Mouse (Mus musculus): Measurements from ENCODE around the gene Llcfc1. TPM values are rescaled to one million over a fixed set of nuclear protein-coding genes. Genes with fewer than 3 reads are reported as not detected.

Llcfc1 gene
- total and polyA plus RNA-seq, 2 experiments = not detected

DNA sequence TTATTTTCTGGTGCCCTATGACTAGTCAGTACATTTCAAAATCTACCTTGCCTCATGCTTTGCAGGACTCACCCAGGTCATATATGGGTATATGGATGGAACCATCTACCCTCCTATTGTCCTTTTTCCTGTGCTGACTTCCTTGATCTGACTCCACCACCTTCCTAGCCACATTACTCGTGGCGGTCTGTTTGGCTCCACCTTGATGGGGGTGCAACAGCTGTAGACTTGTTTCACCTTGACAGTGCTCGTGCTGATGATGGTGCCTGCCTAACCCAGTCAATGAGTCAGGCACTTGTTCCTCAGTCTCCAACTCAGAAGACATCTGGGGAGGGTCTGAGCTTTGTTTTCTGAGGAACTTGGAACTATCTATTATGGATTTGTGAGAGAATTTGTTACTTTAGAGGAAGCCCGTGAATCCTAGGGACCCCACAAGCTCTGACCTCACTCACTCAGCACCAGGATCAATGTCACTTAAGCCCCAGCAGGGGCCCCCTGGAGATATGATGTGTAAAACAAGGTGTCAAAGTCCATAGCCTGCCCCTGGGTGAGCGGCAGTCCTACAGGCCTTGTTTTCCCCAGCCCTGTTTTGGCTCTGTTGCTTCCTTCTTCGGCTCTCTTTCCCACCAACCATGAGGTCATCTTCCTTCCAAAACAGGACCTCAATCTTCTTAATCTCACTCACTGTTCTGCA lies 42.9 kb upstream of the Llcfc1 start:
- no peaks in the 10 kb centered on the region for H3K79me2 ChIP-seq (ENCODE audit: control insufficient read depth, insufficient read depth, low read length)
- no peak overlapping the region for H3K4me3 ChIP-seq (ENCODE audit: insufficient read depth, low read depth, low read length)
- H3K27me3 ChIP-seq (ENCODE audit: control insufficient read depth, insufficient read depth, low read length) = no peaks in the 10 kb centered on the region
- TF ChIP-seq CTCF (IDR thresholded peaks at IDR 0.05; ENCODE audit: low read depth, low read length) = no peak
- TF ChIP-seq POLR2A (IDR thresholded peaks at IDR 0.05; ENCODE audit: extremely low read depth, insufficient read depth, low read length) = no peak
- H3K4me1 ChIP-seq (ENCODE audit: control insufficient read depth, insufficient read depth, low read length) = no peaks in the 10 kb centered on the region
- H3K27ac ChIP-seq (replicated peaks; ENCODE audit: insufficient read depth, low read depth, low read length) = no peak overlapping the region
- 66% methylated on average over 6 of the region's 6 CpGs for WGBS
- DNase-seq (ENCODE audit: extremely low read depth, low read depth, low spot score) = no peak
- H3K36me3 ChIP-seq (ENCODE audit: control insufficient read depth, insufficient read depth, low read length) = no peaks in the 10 kb centered on the region
- H3K9ac ChIP-seq (ENCODE audit: low read depth, low read length) = no peak overlapping the region

DNA sequence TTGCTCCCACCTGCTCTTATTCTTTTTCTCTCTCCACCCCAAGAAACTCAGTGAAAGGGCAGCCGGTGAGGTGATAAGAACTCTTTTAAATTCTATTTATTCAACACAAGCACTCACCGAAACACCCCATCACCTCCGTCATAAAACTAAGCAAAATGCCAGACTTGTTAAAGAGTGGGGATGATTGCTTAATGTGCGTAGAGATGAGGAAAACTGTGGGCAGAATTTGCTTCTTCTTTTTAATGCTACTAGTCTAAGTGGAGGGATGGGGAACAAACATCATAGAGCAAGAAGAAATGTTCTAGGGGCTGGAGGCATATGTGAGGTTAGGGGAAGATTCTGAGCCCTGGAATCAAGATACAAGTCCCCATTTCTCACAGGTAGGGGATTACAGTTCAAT lies 41.5 kb upstream of the Llcfc1 start:
- 81% methylated on average over 4 of the region's 4 CpGs for WGBS
- no peaks in the 10 kb centered on the region for H3K27me3 ChIP-seq (ENCODE audit: control insufficient read depth, insufficient read depth, low read length)
- DNase-seq (ENCODE audit: extremely low read depth, low read depth, low spot score) = no peak
- no peak overlapping the region for H3K9ac ChIP-seq (ENCODE audit: low read depth, low read length)
- H3K27ac ChIP-seq (replicated peaks; ENCODE audit: insufficient read depth, low read depth, low read length) = no peak overlapping the region
- H3K4me1 ChIP-seq (ENCODE audit: control insufficient read depth, insufficient read depth, low read length) = no peaks in the 10 kb centered on the region
- no peaks in the 10 kb centered on the region for H3K36me3 ChIP-seq (ENCODE audit: control insufficient read depth, insufficient read depth, low read length)
- no peak overlapping the region for H3K4me3 ChIP-seq (ENCODE audit: insufficient read depth, low read depth, low read length)
- no peak for TF ChIP-seq CTCF (IDR thresholded peaks at IDR 0.05; ENCODE audit: low read depth, low read length)
- H3K79me2 ChIP-seq (ENCODE audit: control insufficient read depth, insufficient read depth, low read length) = no peaks in the 10 kb centered on the region

DNA sequence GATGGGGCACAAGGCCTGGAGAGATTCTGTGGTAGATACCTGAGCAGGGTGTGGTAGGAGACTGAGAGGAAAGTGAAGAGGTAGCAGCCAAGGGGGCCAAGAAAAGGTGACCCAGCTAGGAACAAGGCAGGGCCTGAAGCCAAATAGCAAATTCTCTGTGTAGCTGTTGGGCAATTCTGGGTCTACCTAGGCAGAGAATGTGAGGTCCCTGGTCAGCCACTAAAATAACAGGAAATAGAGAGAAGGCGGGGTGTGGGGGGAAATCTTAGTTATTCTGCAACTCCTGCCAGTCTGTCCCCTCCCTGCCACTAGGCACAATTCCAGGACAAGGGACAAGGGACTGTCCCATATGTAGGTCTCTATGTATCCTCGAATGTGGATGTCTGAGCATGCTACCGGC lies 41.0 kb upstream of the Llcfc1 start:
- no peak overlapping the region for H3K9ac ChIP-seq (ENCODE audit: low read depth, low read length)
- H3K27me3 ChIP-seq (ENCODE audit: control insufficient read depth, insufficient read depth, low read length) = no peaks in the 10 kb centered on the region
- H3K4me3 ChIP-seq (ENCODE audit: insufficient read depth, low read depth, low read length) = no peak overlapping the region
- no peaks in the 10 kb centered on the region for H3K79me2 ChIP-seq (ENCODE audit: control insufficient read depth, insufficient read depth, low read length)
- no peaks in the 10 kb centered on the region for H3K4me1 ChIP-seq (ENCODE audit: control insufficient read depth, insufficient read depth, low read length)
- no peaks in the 10 kb centered on the region for H3K36me3 ChIP-seq (ENCODE audit: control insufficient read depth, insufficient read depth, low read length)
- WGBS = 61% methylated on average over 3 of the region's 3 CpGs
- TF ChIP-seq POLR2A (IDR thresholded peaks at IDR 0.05; ENCODE audit: extremely low read depth, insufficient read depth, low read length) (no peak), CTCF (IDR thresholded peaks at IDR 0.05; ENCODE audit: low read depth, low read length) (no peak)
- H3K27ac ChIP-seq (replicated peaks; ENCODE audit: insufficient read depth, low read depth, low read length) = no peak overlapping the region
- no peak for DNase-seq (ENCODE audit: extremely low read depth, low read depth, low spot score)

DNA sequence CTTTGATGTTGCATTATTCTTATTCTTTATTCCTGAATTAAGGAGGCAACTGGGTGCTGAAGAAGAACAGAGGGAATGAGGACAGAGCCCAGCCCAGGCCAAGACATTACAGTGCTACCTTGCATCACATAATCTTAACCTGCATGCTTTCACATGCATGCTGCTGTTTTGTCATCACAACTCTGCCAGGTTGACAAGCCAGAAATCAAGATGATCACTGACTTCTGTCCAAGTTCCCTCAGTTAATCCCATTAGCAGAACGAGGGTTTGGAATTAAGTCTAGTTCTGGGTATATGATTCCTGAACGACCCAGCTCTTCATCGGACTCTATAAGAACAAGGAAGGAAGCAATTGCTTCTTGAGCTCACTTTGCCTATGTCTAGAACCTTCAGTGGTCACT lies 38.0 kb upstream of the Llcfc1 start:
- Histone ChIP-seq H3K27me3 (ENCODE audit: control insufficient read depth, insufficient read depth, low read length) (no peaks in the 10 kb centered on the region), H3K4me1 (ENCODE audit: control insufficient read depth, insufficient read depth, low read length) (no peaks in the 10 kb centered on the region), H3K36me3 (ENCODE audit: control insufficient read depth, insufficient read depth, low read length) (no peaks in the 10 kb centered on the region), H3K79me2 (ENCODE audit: control insufficient read depth, insufficient read depth, low read length) (no peaks in the 10 kb centered on the region), H3K4me3 (ENCODE audit: insufficient read depth, low read depth, low read length) (no peak overlapping the region), H3K27ac (replicated peaks; ENCODE audit: insufficient read depth, low read depth, low read length) (no peak overlapping the region), H3K9ac (ENCODE audit: low read depth, low read length) (no peak overlapping the region)
- WGBS = 86% methylated on average over 3 of the region's 3 CpGs
- TF ChIP-seq CTCF (IDR thresholded peaks at IDR 0.05; ENCODE audit: low read depth, low read length) (no peak), POLR2A (IDR thresholded peaks at IDR 0.05; ENCODE audit: extremely low read depth, insufficient read depth, low read length) (no peak)
- no peak for DNase-seq (ENCODE audit: extremely low read depth, low read depth, low spot score)

DNA sequence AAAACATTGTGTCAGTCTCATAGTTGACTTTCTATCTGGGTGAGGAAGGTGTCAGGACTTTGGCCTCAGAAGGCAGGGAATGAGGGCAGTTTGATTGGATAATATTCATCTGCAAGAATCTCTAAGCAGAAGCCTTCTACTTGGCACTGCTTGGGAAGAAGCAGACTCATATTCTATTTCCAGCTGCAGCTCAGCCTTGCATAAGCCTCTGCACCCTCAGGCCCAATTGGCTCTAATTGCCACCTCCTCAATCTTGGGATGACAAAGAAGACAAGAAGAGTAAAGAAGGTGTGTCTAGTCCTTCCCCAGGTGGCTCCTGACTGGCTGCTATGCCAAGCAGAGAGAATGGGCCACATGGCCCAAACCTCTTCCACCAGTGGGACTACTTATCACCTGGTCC lies 37.6 kb upstream of the Llcfc1 start:
- Histone ChIP-seq H3K27me3 (ENCODE audit: control insufficient read depth, insufficient read depth, low read length) (no peaks in the 10 kb centered on the region), H3K9ac (ENCODE audit: low read depth, low read length) (no peak overlapping the region), H3K4me1 (ENCODE audit: control insufficient read depth, insufficient read depth, low read length) (no peaks in the 10 kb centered on the region), H3K79me2 (ENCODE audit: control insufficient read depth, insufficient read depth, low read length) (no peaks in the 10 kb centered on the region), H3K36me3 (ENCODE audit: control insufficient read depth, insufficient read depth, low read length) (no peaks in the 10 kb centered on the region), H3K4me3 (ENCODE audit: insufficient read depth, low read depth, low read length) (no peak overlapping the region), H3K27ac (replicated peaks; ENCODE audit: insufficient read depth, low read depth, low read length) (no peak overlapping the region)
- DNase-seq (ENCODE audit: extremely low read depth, low read depth, low spot score) = no peak
- no peak for TF ChIP-seq CTCF (IDR thresholded peaks at IDR 0.05; ENCODE audit: low read depth, low read length)
- no peak for TF ChIP-seq POLR2A (IDR thresholded peaks at IDR 0.05; ENCODE audit: extremely low read depth, insufficient read depth, low read length)

DNA sequence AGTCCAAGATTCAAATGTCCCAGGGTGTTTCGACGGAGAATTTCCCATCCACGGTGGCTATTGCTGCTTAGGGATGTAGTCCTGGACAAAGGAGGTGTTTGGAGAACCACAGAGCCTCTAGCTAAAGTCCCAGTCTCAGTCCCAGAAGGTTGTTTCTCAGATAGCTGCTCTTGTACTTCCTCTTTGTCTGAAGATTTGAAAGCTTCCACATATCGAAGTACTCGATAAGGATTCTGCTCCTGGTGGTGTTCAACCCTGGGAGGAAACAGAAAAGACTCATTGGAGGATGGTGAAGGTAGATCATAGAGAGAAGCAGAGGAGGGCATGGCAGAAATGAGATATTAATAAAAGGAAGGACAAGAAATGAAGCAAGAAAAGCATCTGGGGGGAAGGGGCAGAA lies 31.1 kb upstream of the Llcfc1 start:
- no peak for TF ChIP-seq CTCF (IDR thresholded peaks at IDR 0.05; ENCODE audit: low read depth, low read length)
- no peak for TF ChIP-seq POLR2A (IDR thresholded peaks at IDR 0.05; ENCODE audit: extremely low read depth, insufficient read depth, low read length)
- Histone ChIP-seq H3K4me3 (ENCODE audit: insufficient read depth, low read depth, low read length) (no peak overlapping the region), H3K4me1 (ENCODE audit: control insufficient read depth, insufficient read depth, low read length) (no peaks in the 10 kb centered on the region), H3K36me3 (ENCODE audit: control insufficient read depth, insufficient read depth, low read length) (no peaks in the 10 kb centered on the region), H3K9ac (ENCODE audit: low read depth, low read length) (no peak overlapping the region), H3K27ac (replicated peaks; ENCODE audit: insufficient read depth, low read depth, low read length) (no peak overlapping the region), H3K27me3 (ENCODE audit: control insufficient read depth, insufficient read depth, low read length) (no peaks in the 10 kb centered on the region), H3K79me2 (ENCODE audit: control insufficient read depth, insufficient read depth, low read length) (no peaks in the 10 kb centered on the region)
- DNase-seq (ENCODE audit: extremely low read depth, low read depth, low spot score) = no peak
- 88% methylated on average over 5 of the region's 5 CpGs for WGBS

All from liver, adult 2 months (tissue).